In the genomic region with DNA sequence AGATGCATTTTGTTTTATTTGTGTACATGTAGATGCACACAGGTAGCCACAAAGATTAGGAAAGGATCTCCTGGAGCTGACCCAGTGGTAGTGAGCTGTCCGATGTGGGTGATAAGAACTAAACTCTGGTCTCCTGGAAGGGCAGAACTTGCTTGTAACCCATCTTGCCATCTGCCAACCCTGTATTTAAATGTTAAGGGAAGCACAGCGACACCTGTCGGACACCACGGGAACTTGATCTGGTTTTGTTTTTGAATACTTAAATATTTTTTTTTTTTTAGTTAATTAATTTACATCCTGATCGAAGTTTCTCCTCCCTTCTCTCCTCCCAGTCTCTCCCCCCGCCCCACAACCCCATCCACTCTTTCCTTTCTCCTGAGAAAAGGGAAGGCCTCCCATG, we compare ENCODE assay signal across 9 mouse cellular contexts. TPM values are rescaled to one million over a fixed set of nuclear protein-coding genes. Genes with fewer than 3 reads are reported as not detected.
DNase-seq lines count a peak whose midpoint lies in the region; ATAC-seq lines count a peak whose summit lies in the region.
"Had no signal": no experiment of that assay in that cellular context is flagged by ENCODE, and none has a peak within 500 bp of the region (broad histone marks: within the 10 kb centered on the region; RNA-seq: fewer than 3 reads in every experiment).

No protein-coding gene starts in this region.

- no peaks in the 10 kb centered on the region for H3K4me1 ChIP-seq in midbrain, embryonic 11.5 days (ENCODE audit: control insufficient read depth, insufficient read depth, low read length)
- no peaks in the 10 kb centered on the region for H3K4me1 ChIP-seq in midbrain, embryonic 15.5 days
- H3K4me1 ChIP-seq in limb, embryonic 10.5 days, result no peaks in the 10 kb centered on the region
- H3K4me1 ChIP-seq: neural tube, embryonic 13.5 days had no signal

- H3K9me3 ChIP-seq in midbrain, embryonic 11.5 days (ENCODE audit: control insufficient read depth, low read length), result no peaks in the 10 kb centered on the region
- no peaks in the 10 kb centered on the region for H3K9me3 ChIP-seq in midbrain, embryonic 15.5 days
- H3K9me3 ChIP-seq in limb, embryonic 10.5 days (replicated peaks), result no peaks in the 10 kb centered on the region
- H3K9me3 ChIP-seq: neural tube, embryonic 13.5 days had no signal

- no peak overlapping the region for H3K4me3 ChIP-seq in midbrain, embryonic 11.5 days (ENCODE audit: low read depth, low read length)
- H3K4me3 ChIP-seq in midbrain, embryonic 15.5 days, result no peak overlapping the region
- H3K4me3 ChIP-seq in limb, embryonic 10.5 days, result no peak overlapping the region
- H3K4me3 ChIP-seq: neural tube, embryonic 13.5 days had no signal

- intact Hi-C loops in heart, postnatal 10 days (cut with DNase I), result loop anchor here (1.0 to 2.0 kb wide), 2 partner anchors 17 to 49 kb away; partner anchors contain the start of gene Cfl2

- no peak overlapping the region for H3K4me2 ChIP-seq in midbrain, embryonic 11.5 days
- H3K4me2 ChIP-seq in midbrain, embryonic 15.5 days, result no peak overlapping the region
- H3K4me2 ChIP-seq: neural tube, embryonic 13.5 days had no signal

- H3K36me3 ChIP-seq in midbrain, embryonic 11.5 days (ENCODE audit: control insufficient read depth, insufficient read depth, low read length), result no peaks in the 10 kb centered on the region
- H3K36me3 ChIP-seq in midbrain, embryonic 15.5 days (replicated peaks), result no peaks in the 10 kb centered on the region
- H3K36me3 ChIP-seq in limb, embryonic 10.5 days, result no peaks in the 10 kb centered on the region
- H3K36me3 ChIP-seq: neural tube, embryonic 13.5 days had no signal

- no peak overlapping the region for H3K9ac ChIP-seq in midbrain, embryonic 11.5 days (ENCODE audit: low read length)
- no peak overlapping the region for H3K9ac ChIP-seq in midbrain, embryonic 15.5 days
- H3K9ac ChIP-seq: neural tube, embryonic 13.5 days had no signal

- no peak for ATAC-seq in midbrain, embryonic 11.5 days (ENCODE audit: low FRiP score)
- no peak for ATAC-seq in midbrain, embryonic 15.5 days (replicated peaks)

- no peaks in the 10 kb centered on the region for H3K27me3 ChIP-seq in midbrain, embryonic 11.5 days (ENCODE audit: control insufficient read depth, insufficient read depth, low read length)
- H3K27me3 ChIP-seq in midbrain, embryonic 15.5 days (replicated peaks), result no peaks in the 10 kb centered on the region
- H3K27me3 ChIP-seq in limb, embryonic 10.5 days (ENCODE audit: low read depth, poor library complexity, severe bottlenecking), result no peaks in the 10 kb centered on the region
- H3K27me3 ChIP-seq: neural tube, embryonic 13.5 days had no signal

- peak; percentile 93 for DNase-seq in midbrain, embryonic 11.5 days (ENCODE audit: low spot score, missing footprints)
- peak; percentile 76 for DNase-seq in R1 (ENCODE audit: low read depth, low spot score)
- DNase-seq in cerebellum, postnatal 36 days, result peak; percentile 65 to 77
- peak; percentile 57 to 78 for DNase-seq in heart, postnatal 10 days
- peak; percentile 57 for DNase-seq in limb, embryonic 10.5 days (ENCODE audit: low spot score)
- peak; percentile 37 for DNase-seq in retina, adult 2 months (ENCODE audit: low read depth, low spot score)
- DNase-seq in yolk sac, embryonic 10.5 days (ENCODE audit: low spot score), result peak; percentile 12

- WGBS in midbrain, embryonic 11.5 days, result 17% methylated on average over 6 of the region's 6 CpGs
- 12% methylated on average over 6 of the region's 6 CpGs for WGBS in midbrain, embryonic 15.5 days
- 18% methylated on average over 6 of the region's 6 CpGs for WGBS in limb, embryonic 10.5 days

- H3K27ac ChIP-seq in midbrain, embryonic 11.5 days (ENCODE audit: low read depth, low read length), result no peak overlapping the region
- H3K27ac ChIP-seq in midbrain, embryonic 15.5 days, result no peak overlapping the region
- H3K27ac ChIP-seq in limb, embryonic 10.5 days, result no peak overlapping the region
- H3K27ac ChIP-seq: neural tube, embryonic 13.5 days had no signal

RNA-seq across cellular contexts. Expression of gene Cfl2, which starts 17.0 kb away (rescaled TPM):
- polyA plus RNA-seq in midbrain, embryonic 11.5 days (2014; fragmentation: Nextera tagmentation; extraction: Ambion mirVana), result 278 and 287 TPM in 2 replicates
- 271 and 276 TPM in 2 replicates for polyA plus RNA-seq in midbrain, embryonic 15.5 days (2015; fragmentation: Nextera tagmentation; extraction: Ambion mirVana)
- total RNA-seq in heart, postnatal 10 days (2021), result 100 to 1,000 TPM; 412 to 465 TPM
- polyA plus RNA-seq in limb, embryonic 10.5 days (2016; fragmentation: Nextera tagmentation; extraction: Ambion mirVana), result 149 and 151 TPM in 2 replicates

Comparison
In these comparisons a context has a peak if more than half of its experiments do, and no peak if none do; other contexts are left out.
1. DNase-seq: peak in every context shown above with its lines; median percentile 93 in midbrain, embryonic 11.5 days; 76 in R1; 71 in cerebellum, postnatal 36 days; 68 in heart, postnatal 10 days; 57 in limb, embryonic 10.5 days; 37 in retina, adult 2 months; 12 in yolk sac, embryonic 10.5 days.